Mouse (Mus musculus): ENCODE results near the gene Ppp1r14b. TPM values are rescaled to one million over a fixed set of nuclear protein-coding genes. Genes with fewer than 3 reads are reported as not detected.

Gene Ppp1r14b
- total RNA-seq, 2 experiments from 2014 or later = 51.5 to 55.6 TPM

GRCm38 (mm10) chr19:7018546-7018945 lies 43.8 kb downstream of the Ppp1r14b start:
- intact Hi-C loops (cut with DNase I) = no loop called here
- DNase-seq (ENCODE audit: low spot score in 2 of 2) = no peak

- intact Hi-C loops (cut with DNase I) = no loop called here
- no peak for DNase-seq (ENCODE audit: low spot score in 2 of 2)
Observed at GRCm38 (mm10) chr19:7019191-7019590, 44.4 kb downstream of the Ppp1r14b start, which contains the start of gene Fermt3. Gene Fermt3 (minus strand): TSS chr19:7019469.

- intact Hi-C loops (cut with DNase I) = loop anchor here (10.0 kb wide), 1 partner anchor 95 kb away; the partner anchor contains the start of genes Catsperz and Esrra
- DNase-seq (ENCODE audit: low spot score in 2 of 2) = no peak
Observed at GRCm38 (mm10) chr19:7020224-7020641, 45.5 kb downstream of the Ppp1r14b start.

Other genes starting within 250 kb of the Ppp1r14b start
- 10 to 100 TPM; 29.6 to 45.4 TPM for gene Rps6ka4, start 134.3 kb upstream of the Ppp1r14b start, total RNA-seq (2021)
- gene Ccdc88b, start 116.8 kb upstream of the Ppp1r14b start, total RNA-seq (2021) = 1 to 10 TPM; 2.3 to 3.7 TPM
- 10 to 100 TPM; 39.8 to 48.2 TPM for gene Trmt112, start 65.3 kb upstream of the Ppp1r14b start, total RNA-seq (2021)
- 100 to 1,000 TPM; 341 to 382 TPM for gene Prdx5, start 64.9 kb upstream of the Ppp1r14b start, total RNA-seq (2021)
- 10 to 100 TPM; 60.6 to 66.4 TPM for gene Esrra, start 53.2 kb upstream of the Ppp1r14b start, total RNA-seq (2021)
- gene Catsperz, start 49.6 kb upstream of the Ppp1r14b start, total RNA-seq (2021) = 10 to 100 TPM; 23.8 to 30.8 TPM
- 10 to 100 TPM; 34.9 to 37.0 TPM for gene Kcnk4, start 40.5 kb upstream of the Ppp1r14b start, total RNA-seq (2021)
- gene Bad, start 33.1 kb upstream of the Ppp1r14b start, total RNA-seq (2021) = 10 to 100 TPM; 36.6 to 42.6 TPM
- 100 to 1,000 TPM in 1 of 2 experiments, 10 to 100 TPM in 1; 94.1 to 108 TPM for gene Gpr137, start 32.5 kb upstream of the Ppp1r14b start, total RNA-seq (2021)
- 10 to 100 TPM in 1 of 2 experiments, 1 to 10 TPM in 1; 9.7 to 12.5 TPM for gene Plcb3, start 1.5 kb downstream of the Ppp1r14b start, total RNA-seq (2021)
- 100 to 1,000 TPM; 102 to 103 TPM for gene Fkbp2, start 5.5 kb downstream of the Ppp1r14b start, total RNA-seq (2021)
- gene Vegfb, start 12.7 kb downstream of the Ppp1r14b start, total RNA-seq (2021) = 100 to 1,000 TPM in 1 of 2 experiments, 10 to 100 TPM in 1; 88.0 to 104 TPM
- gene Dnajc4, start 17.6 kb downstream of the Ppp1r14b start, total RNA-seq (2021) = 10 to 100 TPM; 22.9 to 28.1 TPM
- gene Nudt22, start 21.1 kb downstream of the Ppp1r14b start, total RNA-seq (2021) = 10 to 100 TPM; 12.5 to 16.8 TPM
- 10 to 100 TPM; 20.4 to 24.7 TPM for gene Trpt1, start 21.2 kb downstream of the Ppp1r14b start, total RNA-seq (2021)
- 1 to 10 TPM; 3.7 to 4.9 TPM for gene Fermt3, start 44.5 kb downstream of the Ppp1r14b start, total RNA-seq (2021)
- 100 to 1,000 TPM; 179 to 201 TPM for gene Stip1, start 65.0 kb downstream of the Ppp1r14b start, total RNA-seq (2021)
- 10 to 100 TPM; 14.1 to 17.6 TPM for gene Macrod1, start 81.8 kb downstream of the Ppp1r14b start, total RNA-seq (2021)
- 10 to 100 TPM; 36.2 to 41.7 TPM for gene Flrt1, start 130.8 kb downstream of the Ppp1r14b start, total RNA-seq (2021)
- 100 to 1,000 TPM; 253 to 285 TPM for gene Otub1, start 231.3 kb downstream of the Ppp1r14b start, total RNA-seq (2021)
- gene Cox8a, start 242.6 kb downstream of the Ppp1r14b start, total RNA-seq (2021) = 1,000 to 10,000 TPM in 1 of 2 experiments, 100 to 1,000 TPM in 1; 989 to 1,090 TPM

Data from left cerebral cortex, postnatal 36 days (tissue).